Mouse (Mus musculus) stomach, embryonic 15.5 days (tissue): ENCODE results near the gene Gpr19. TPM values are rescaled to one million over a fixed set of nuclear protein-coding genes. Genes with fewer than 3 reads are reported as not detected.

Source experiments
- ATAC-seq: fragments of 200-750 bp; cut with Nextera tagmentation; 2 replicates; pipeline ENCODE4 v1.8.0; 2017; ENCODE audit warnings: low read depth, moderate number of reproducible peaks, moderate TSS enrichment; ENCODE audit not compliant: insufficient read depth, low FRiP score
- H3K27ac ChIP-seq: fragments of 300-500 bp; sonication (generic); 2 replicates; pipeline ENCODE4 v1.5.1; 2015; ENCODE audit warnings: mild to moderate bottlenecking, inconsistent platforms
- H3K27me3 ChIP-seq: fragments of 300-500 bp; sonication (generic); replicated peaks from 2 replicates; pipeline ENCODE4 v1.6.1; 2015; ENCODE audit warnings: inconsistent platforms
- H3K36me3 ChIP-seq: fragments of 300-500 bp; sonication (generic); 2 replicates; pipeline ENCODE4 v1.6.1; 2015; ENCODE audit warnings: inconsistent platforms
- H3K4me1 ChIP-seq: fragments of 300-500 bp; sonication (generic); 2 replicates; pipeline ENCODE4 v1.6.1; 2015; ENCODE audit warnings: inconsistent platforms
- H3K4me2 ChIP-seq: fragments of 300-500 bp; sonication (generic); 2 replicates; pipeline ENCODE4 v1.6.1; 2015; ENCODE audit warnings: mild to moderate bottlenecking, inconsistent platforms
- H3K4me3 ChIP-seq: fragments of 300-500 bp; sonication (generic); replicated peaks from 2 replicates; pipeline ENCODE4 v1.5.1; 2015; ENCODE audit warnings: inconsistent platforms
- H3K9ac ChIP-seq: fragments of 300-500 bp; sonication (generic); 2 replicates; pipeline ENCODE4 v1.6.1; 2015; ENCODE audit warnings: inconsistent platforms
- H3K9me3 ChIP-seq: fragments of 300-500 bp; sonication (generic); 2 replicates; pipeline ENCODE4 v1.6.1; 2016; ENCODE audit warnings: inconsistent platforms
- WGBS: fragments of 180-500 bp; shearing (Covaris S2); methylation state at CpG from one replicate; pipeline ENCODE4 v1.1.7; 2015; 5-methylcytosine and 5-hydroxymethylcytosine counted together
- polyA plus RNA-seq: library from polyadenylated mRNA; unstranded; fragments of >200 nt; fragmentation: Nextera tagmentation; extraction: Ambion mirVana; gene quantifications from 2 replicates; pipeline ENCODE4 v1.2.1, GENCODE M21; 2015

Gene Gpr19
- polyA plus RNA-seq, 1 experiment from 2014 or later = 9.8 TPM

GRCm38 (mm10) chr6:134903368-134903767 lies 5.0 kb upstream of the Gpr19 start:
- Histone ChIP-seq H3K27me3 (no peaks in the 10 kb centered on the region), H3K9ac (no peak overlapping the region), H3K27ac (no peak overlapping the region), H3K4me3 (no peak overlapping the region), H3K36me3 (no peaks in the 10 kb centered on the region), H3K4me2 (no peak overlapping the region), H3K4me1 (no peaks in the 10 kb centered on the region; the same call in 1 of the 2 replicates), H3K9me3 (no peaks in the 10 kb centered on the region)
- WGBS = 82% methylated on average over 4 of the region's 4 CpGs
- ATAC-seq = no peak

GRCm38 (mm10) chr6:134897443-134898094 lies 809 bp downstream of the Gpr19 start:
- H3K4me3 ChIP-seq = peak overlapping the region; percentile 60
- no peaks in the 10 kb centered on the region for H3K27me3 ChIP-seq
- no peaks in the 10 kb centered on the region for H3K36me3 ChIP-seq
- under 1% methylated on average over 38 of the region's 38 CpGs for WGBS
- H3K4me1 ChIP-seq = peaks cover 6% of the 10 kb centered on the region; the same call in 1 of the 2 replicates
- H3K9ac ChIP-seq = peak overlapping the region; percentile 76
- H3K9me3 ChIP-seq = no peaks in the 10 kb centered on the region
- H3K27ac ChIP-seq = peak overlapping the region; percentile 100
- ATAC-seq = peak; percentile 91
- H3K4me2 ChIP-seq = peak overlapping the region; percentile 75

DNA sequence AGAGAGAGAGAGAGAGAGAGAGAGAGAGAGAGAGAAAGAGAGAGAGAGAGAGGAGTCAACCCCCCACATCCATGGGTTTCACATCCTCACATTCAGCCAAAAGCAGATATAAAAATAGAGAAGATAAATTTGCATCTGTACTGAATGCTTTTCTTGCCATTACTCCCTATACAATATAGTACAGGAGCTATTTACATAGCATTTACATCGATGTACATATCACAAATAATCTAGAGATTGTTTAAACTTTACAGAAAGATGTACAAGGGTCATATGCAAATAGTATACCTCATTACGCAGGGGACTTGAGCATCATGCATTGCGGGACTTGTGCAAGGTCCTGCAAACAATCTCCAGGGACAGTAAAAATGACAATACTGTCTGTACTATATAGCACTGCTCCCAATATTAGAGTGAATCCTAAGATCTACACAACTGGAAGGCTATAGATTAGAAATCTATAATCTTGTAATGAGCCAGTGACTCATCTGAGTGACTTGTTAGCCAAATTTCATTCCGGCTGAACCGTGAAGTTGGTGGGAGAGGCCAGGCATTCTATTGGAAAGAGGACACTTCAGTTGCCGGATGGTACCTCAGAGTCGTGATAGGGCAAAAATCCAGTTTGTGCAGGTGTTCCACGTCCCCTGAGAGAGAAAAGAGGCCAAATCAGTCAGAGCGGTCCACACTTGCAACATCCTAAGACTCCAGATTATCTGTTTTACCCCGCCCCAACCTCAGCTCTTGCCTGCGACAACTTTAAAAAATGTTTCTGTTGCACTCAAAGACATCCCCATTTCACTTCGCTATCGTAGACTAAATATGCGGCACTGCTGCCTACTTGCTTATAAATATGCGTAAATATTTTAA lies 1.6 kb downstream of the Gpr19 start:
- H3K4me2 ChIP-seq = peak overlapping the region; percentile 75
- ATAC-seq = no peak
- H3K36me3 ChIP-seq = no peaks in the 10 kb centered on the region
- H3K9ac ChIP-seq = no peak overlapping the region; the same call in 1 of the 2 replicates
- no peaks in the 10 kb centered on the region for H3K27me3 ChIP-seq
- H3K27ac ChIP-seq = peak overlapping the region; percentile 100
- peak overlapping the region; percentile 60 for H3K4me3 ChIP-seq
- WGBS = 38% methylated on average over 15 of the region's 15 CpGs
- peaks cover 6% of the 10 kb centered on the region; the same call in 1 of the 2 replicates for H3K4me1 ChIP-seq
- no peaks in the 10 kb centered on the region for H3K9me3 ChIP-seq

DNA sequence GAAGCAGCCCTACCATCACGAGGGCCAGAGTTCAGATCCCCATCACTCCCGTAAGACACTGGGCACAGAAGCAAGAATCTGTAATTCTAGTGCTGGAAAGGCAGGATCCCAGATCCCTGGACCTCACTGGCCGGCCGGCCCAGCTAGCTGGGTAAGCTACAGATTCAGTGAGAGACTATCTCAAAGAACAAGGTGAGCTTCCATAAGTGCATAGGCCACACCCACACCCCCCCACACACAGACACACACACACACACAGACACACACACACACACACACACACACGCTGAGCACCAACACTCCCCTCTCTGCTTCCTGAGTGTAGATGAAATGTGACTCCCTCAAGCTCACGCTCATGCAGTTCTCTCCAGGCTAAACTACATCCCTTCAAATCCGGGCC lies 7.9 kb downstream of the Gpr19 start:
- Histone ChIP-seq H3K4me1 (no peaks in the 10 kb centered on the region; the same call in 1 of the 2 replicates), H3K4me2 (no peak overlapping the region), H3K27ac (no peak overlapping the region), H3K9me3 (no peaks in the 10 kb centered on the region), H3K4me3 (no peak overlapping the region), H3K36me3 (no peaks in the 10 kb centered on the region), H3K27me3 (no peaks in the 10 kb centered on the region), H3K9ac (no peak overlapping the region)
- 78% methylated on average over 7 of the region's 7 CpGs for WGBS
- no peak for ATAC-seq

GRCm38 (mm10) chr6:134889763-134890162 lies 8.6 kb downstream of the Gpr19 start:
- Histone ChIP-seq H3K4me3 (no peak overlapping the region), H3K4me1 (no peaks in the 10 kb centered on the region; the same call in 1 of the 2 replicates), H3K4me2 (no peak overlapping the region), H3K9me3 (no peaks in the 10 kb centered on the region), H3K36me3 (no peaks in the 10 kb centered on the region), H3K27me3 (no peaks in the 10 kb centered on the region), H3K27ac (no peak overlapping the region), H3K9ac (no peak overlapping the region)
- ATAC-seq = no peak
- 83% methylated on average over 1 of the region's 1 CpGs for WGBS

DNA sequence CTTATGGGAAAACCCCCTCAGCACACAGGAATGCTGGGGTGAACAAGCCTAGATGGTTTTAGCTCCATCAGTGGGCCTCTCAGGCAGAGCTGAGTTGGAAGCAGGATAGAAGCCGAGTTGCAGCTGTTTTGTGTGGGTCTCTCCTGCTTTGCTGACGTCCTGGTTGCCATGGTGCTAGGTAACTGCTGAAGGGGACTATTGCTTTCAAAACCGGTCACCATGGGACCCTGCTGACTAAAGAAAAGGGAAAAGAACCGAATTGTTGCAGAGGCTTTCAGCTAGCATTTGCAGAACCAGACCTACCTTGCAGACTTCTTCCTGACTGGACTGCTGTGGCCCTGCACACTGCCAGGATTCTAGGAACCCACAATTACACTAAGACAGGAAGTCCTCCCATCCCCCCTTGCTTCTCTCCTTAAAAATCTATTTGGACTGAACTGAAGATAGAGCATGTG lies 9.8 kb downstream of the Gpr19 start:
- H3K4me2 ChIP-seq = no peak overlapping the region
- WGBS = 8% methylated on average over 4 of the region's 4 CpGs

DNA sequence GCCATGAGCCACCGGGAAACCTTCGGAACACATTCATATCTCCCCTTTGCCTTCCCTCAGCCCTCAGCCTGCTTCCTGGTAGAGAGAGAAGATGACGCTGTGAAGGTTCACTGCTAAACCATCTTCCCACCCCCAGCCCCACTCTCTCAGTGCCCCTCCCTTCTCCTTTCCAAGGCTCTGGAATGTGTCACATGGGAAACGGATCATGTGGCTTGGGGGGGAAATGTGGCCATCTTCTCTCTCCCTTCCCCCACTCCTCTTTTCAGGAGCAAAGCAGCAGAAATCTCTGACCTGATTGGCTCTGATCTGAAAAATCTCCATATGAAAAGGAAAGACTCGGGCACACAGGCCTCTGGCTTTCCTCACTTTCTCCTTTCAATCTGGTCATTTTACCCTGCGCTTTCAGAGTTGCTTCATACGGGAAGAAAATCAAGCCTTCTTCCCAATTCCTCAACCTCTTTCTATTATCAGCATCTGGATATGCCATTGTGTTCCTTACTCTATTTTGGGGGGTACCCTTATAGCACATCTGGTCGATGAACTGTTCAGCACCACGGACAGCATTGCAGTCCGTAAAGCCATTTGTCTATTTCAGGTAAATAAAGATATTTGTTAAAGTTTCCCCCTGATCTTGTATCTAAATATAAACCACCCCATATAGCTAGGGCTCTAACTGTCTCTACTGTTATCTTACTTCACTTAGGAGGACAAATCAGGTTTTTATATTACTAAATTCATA lies 10.5 kb downstream of the Gpr19 start:
- no peaks in the 10 kb centered on the region; the same call in 1 of the 2 replicates for H3K4me1 ChIP-seq
- no peak overlapping the region for H3K9ac ChIP-seq
- H3K9me3 ChIP-seq = no peaks in the 10 kb centered on the region
- H3K4me2 ChIP-seq = peak overlapping the region; percentile 38
- H3K4me3 ChIP-seq = peak overlapping the region; percentile 6; the same call in 1 of the 2 replicates
- no peak overlapping the region for H3K27ac ChIP-seq
- 4% methylated on average over 10 of the region's 10 CpGs for WGBS
- no peaks in the 10 kb centered on the region for H3K27me3 ChIP-seq
- ATAC-seq = no peak; the same call in 1 of the 2 replicates
- H3K36me3 ChIP-seq = no peaks in the 10 kb centered on the region

More for the DNA sequence above, 9.8 kb downstream of the Gpr19 start:
- Histone ChIP-seq H3K36me3 (no peaks in the 10 kb centered on the region), H3K4me3 (no peak overlapping the region), H3K9me3 (no peaks in the 10 kb centered on the region), H3K27ac (no peak overlapping the region), H3K27me3 (no peaks in the 10 kb centered on the region), H3K9ac (no peak overlapping the region), H3K4me1 (no peaks in the 10 kb centered on the region; the same call in 1 of the 2 replicates)
- no peak for ATAC-seq

DNA sequence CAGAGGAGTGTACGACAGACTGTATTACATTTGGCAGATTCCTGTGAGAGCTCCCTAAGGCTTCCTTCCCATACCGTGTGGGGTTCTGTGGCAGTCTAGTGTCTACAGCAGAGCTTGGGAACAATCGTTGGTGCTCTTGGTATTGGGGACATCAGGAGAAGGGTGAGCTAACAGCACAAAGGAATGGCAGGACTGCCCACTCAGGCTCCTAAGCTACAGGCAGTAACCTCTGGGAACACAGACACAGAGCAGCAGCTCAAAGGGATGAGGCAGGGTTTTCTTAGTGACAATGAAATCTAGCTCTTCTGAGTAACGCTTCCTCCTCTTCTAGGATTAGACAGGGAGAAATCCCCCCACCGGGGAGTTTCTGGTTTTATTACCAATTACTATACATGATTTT lies 11.4 kb downstream of the Gpr19 start:
- 54% methylated on average over 5 of the region's 5 CpGs for WGBS

GRCm38 (mm10) chr6:134886475-134886874 lies 11.9 kb downstream of the Gpr19 start:
- WGBS = 85% methylated on average over 8 of the region's 8 CpGs
- ATAC-seq = no peak
- no peak overlapping the region for H3K9ac ChIP-seq

More for the DNA sequence above, 11.4 kb downstream of the Gpr19 start:
- Histone ChIP-seq H3K36me3 (0 out of 2 replicates have a peak, but pooled peaks cover under 1% of the 10 kb centered on the region), H3K4me3 (no peak overlapping the region), H3K27me3 (no peaks in the 10 kb centered on the region), H3K9ac (no peak overlapping the region), H3K4me1 (no peaks in the 10 kb centered on the region; the same call in 1 of the 2 replicates), H3K27ac (no peak overlapping the region), H3K9me3 (no peaks in the 10 kb centered on the region), H3K4me2 (no peak overlapping the region)
- ATAC-seq = no peak

DNA sequence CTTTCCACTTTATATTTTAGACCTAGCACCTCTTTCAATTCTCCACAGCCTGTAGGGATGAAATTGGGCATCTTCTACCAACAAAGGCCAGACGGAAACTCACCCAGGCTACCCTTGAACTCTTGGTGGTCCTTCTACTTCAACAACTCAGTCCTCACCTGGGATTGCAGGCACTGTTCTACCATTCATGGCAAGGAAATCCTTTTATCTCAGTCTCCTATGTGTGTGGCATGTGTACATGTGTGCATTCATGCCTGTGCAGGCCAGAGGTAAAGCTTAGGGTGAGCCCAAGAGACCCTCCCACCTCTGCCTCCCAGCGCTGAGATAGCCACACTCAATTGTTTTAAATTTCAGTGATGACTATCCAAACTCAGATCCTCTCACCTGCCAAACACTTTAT lies 12.9 kb downstream of the Gpr19 start:
- no peaks in the 10 kb centered on the region for H3K27me3 ChIP-seq
- H3K4me3 ChIP-seq = no peak overlapping the region
- 0 out of 2 replicates have a peak, but pooled peaks cover 5% of the 10 kb centered on the region for H3K36me3 ChIP-seq
- no peak overlapping the region for H3K4me2 ChIP-seq
- no peaks in the 10 kb centered on the region; the same call in 1 of the 2 replicates for H3K4me1 ChIP-seq
- 89% methylated on average over 2 of the region's 2 CpGs for WGBS
- ATAC-seq = no peak
- H3K9me3 ChIP-seq = no peaks in the 10 kb centered on the region
- no peak overlapping the region for H3K27ac ChIP-seq
- H3K9ac ChIP-seq = no peak overlapping the region

More at GRCm38 (mm10) chr6:134886475-134886874, 11.9 kb downstream of the Gpr19 start:
- H3K9me3 ChIP-seq = no peaks in the 10 kb centered on the region
- no peaks in the 10 kb centered on the region; the same call in 1 of the 2 replicates for H3K4me1 ChIP-seq
- H3K36me3 ChIP-seq = 0 out of 2 replicates have a peak, but pooled peaks cover 5% of the 10 kb centered on the region
- no peak overlapping the region for H3K4me2 ChIP-seq
- H3K4me3 ChIP-seq = no peak overlapping the region
- no peaks in the 10 kb centered on the region for H3K27me3 ChIP-seq
- H3K27ac ChIP-seq = no peak overlapping the region

DNA sequence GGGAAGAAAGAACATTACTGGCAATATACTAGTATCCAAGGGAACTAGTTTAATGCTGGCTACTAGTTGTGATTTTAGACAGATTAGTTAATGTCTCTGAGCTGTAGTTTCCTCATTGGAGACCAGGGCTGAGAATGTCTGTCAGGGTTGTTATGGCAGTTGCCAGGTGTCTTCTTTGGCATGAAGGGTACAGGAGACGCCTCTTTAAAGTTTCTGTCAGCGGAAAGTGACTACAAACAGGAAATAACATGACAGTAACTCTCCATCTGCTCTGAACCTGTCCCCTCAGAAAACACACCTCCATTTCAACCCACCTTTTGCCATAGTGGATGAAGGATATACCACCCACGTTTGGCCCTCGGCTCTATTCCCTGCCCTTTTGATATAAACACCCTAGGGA lies 14.7 kb downstream of the Gpr19 start:
- ATAC-seq = no peak
- 81% methylated on average over 4 of the region's 4 CpGs for WGBS
- no peaks in the 10 kb centered on the region for H3K9me3 ChIP-seq
- no peaks in the 10 kb centered on the region; the same call in 1 of the 2 replicates for H3K4me1 ChIP-seq
- H3K27ac ChIP-seq = no peak overlapping the region
- H3K36me3 ChIP-seq = 0 out of 2 replicates have a peak, but pooled peaks cover 5% of the 10 kb centered on the region
- no peaks in the 10 kb centered on the region for H3K27me3 ChIP-seq
- no peak overlapping the region for H3K4me3 ChIP-seq
- H3K9ac ChIP-seq = no peak overlapping the region
- no peak overlapping the region for H3K4me2 ChIP-seq
